Mouse (Mus musculus) olfactory bulb, adult 2 months (tissue): ENCODE measurements around the gene Pom121l2.

Source experiments
- CTCF ChIP-seq: fragments of 200-500 bp; IDR thresholded peaks from 2 replicates; pipeline ENCODE4 v1.5.1; 2012; ENCODE audit warnings: low read depth, mild to moderate bottlenecking, low read length, moderate library complexity; ENCODE audit not compliant: insufficient read depth
- POLR2A ChIP-seq: fragments of 200-500 bp; IDR thresholded peaks from 2 replicates; pipeline ENCODE4 v1.6.1; 2012; ENCODE audit warnings: mild to moderate bottlenecking, low read depth, low read length, moderate library complexity; ENCODE audit not compliant: insufficient read depth

DNA sequence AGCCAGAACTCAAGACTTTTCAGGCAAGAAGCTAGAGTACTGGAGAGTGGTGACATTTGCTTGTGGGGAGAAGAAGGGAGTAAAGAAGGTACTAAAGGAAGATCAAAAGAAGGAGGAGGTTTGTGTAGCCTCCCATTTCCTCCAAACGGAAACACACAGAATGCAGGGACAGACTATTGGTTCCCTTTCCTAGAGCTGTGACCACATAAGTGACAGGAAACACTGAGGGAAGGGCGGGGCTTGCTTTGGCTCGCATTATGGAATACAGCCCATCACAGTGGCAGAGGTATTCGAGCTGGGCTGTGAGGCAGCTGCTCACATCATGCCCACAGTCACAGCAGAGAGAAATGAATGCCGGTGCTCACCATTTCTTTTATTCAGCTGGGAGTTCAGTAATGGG, 20.8 kb downstream of the Pom121l2 start:
- no peak for TF ChIP-seq CTCF
- TF ChIP-seq POLR2A: no peak
